Mouse (Mus musculus) hindbrain, embryonic 10.5 days (tissue): ENCODE measurements at regions not wholly inside any gene's neighbourhood (a gene's known extent, or its start where the extent isn't known, plus 50 kb on each side); places are given as distances from the start of the nearest gene placed in this dataset.

Experiments
- DNase-seq: peaks from one replicate; pipeline ENCODE4 v3.0.0-alpha.2; 2017; ENCODE audit warnings: low spot score
- H3K27ac ChIP-seq: fragments of 300-500 bp; sonication (generic); 2 replicates; pipeline ENCODE4 v1.5.1; 2016; ENCODE audit warnings: mild to moderate bottlenecking, moderate library complexity
- H3K27me3 ChIP-seq: fragments of 300-500 bp; sonication (generic); 2 replicates; pipeline ENCODE4 v1.6.1; 2016; ENCODE audit warnings: mild to moderate bottlenecking; ENCODE audit not compliant: poor library complexity, insufficient read depth, severe bottlenecking
- H3K36me3 ChIP-seq: fragments of 300-500 bp; sonication (generic); 2 replicates; pipeline ENCODE4 v1.6.1; 2016; ENCODE audit warnings: mild to moderate bottlenecking, moderate library complexity
- H3K4me1 ChIP-seq: fragments of 300-500 bp; sonication (generic); replicated peaks from 2 replicates; pipeline ENCODE4 v1.6.1; 2016; ENCODE audit warnings: mild to moderate bottlenecking
- H3K4me3 ChIP-seq: fragments of 300-500 bp; sonication (generic); 2 replicates; pipeline ENCODE4 v1.5.1; 2016; ENCODE audit warnings: mild to moderate bottlenecking, moderate library complexity
- H3K9me3 ChIP-seq: fragments of 300-500 bp; sonication (generic); 2 replicates; pipeline ENCODE4 v1.6.1; 2016; ENCODE audit warnings: mild to moderate bottlenecking, moderate library complexity
- WGBS: fragments of 180-500 bp; shearing (Covaris S2); methylation state at CpG from one replicate; pipeline ENCODE4 v1.1.7; 2016; 5-methylcytosine and 5-hydroxymethylcytosine counted together

DNA sequence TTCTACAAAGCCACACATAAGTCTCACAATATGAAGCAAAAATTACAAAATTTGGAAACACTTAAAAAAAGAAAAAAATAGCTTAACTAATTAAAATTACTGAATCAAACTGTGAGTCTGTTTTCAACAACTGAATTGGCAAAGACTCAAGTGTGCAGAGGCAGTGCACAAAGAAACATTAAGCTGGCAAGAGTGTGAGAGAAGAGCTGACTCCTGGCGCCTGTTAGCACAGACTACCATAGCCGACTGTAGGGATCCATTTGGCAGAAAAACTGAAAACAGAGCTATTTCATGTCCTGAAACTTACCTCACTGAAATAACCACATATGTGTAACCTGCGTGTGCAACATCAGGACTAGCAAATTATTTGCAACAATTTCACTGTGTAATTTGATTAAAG, 746.4 kb upstream of the Cypt12 start:
- Histone ChIP-seq H3K4me3 (no peak overlapping the region), H3K36me3 (no peaks in the 10 kb centered on the region), H3K27ac (no peak overlapping the region), H3K4me1 (no peaks in the 10 kb centered on the region), H3K27me3 (no peaks in the 10 kb centered on the region), H3K9me3 (no peaks in the 10 kb centered on the region)
- DNase-seq: no peak
- 90% methylated on average over 3 of the region's 3 CpGs for WGBS

DNA sequence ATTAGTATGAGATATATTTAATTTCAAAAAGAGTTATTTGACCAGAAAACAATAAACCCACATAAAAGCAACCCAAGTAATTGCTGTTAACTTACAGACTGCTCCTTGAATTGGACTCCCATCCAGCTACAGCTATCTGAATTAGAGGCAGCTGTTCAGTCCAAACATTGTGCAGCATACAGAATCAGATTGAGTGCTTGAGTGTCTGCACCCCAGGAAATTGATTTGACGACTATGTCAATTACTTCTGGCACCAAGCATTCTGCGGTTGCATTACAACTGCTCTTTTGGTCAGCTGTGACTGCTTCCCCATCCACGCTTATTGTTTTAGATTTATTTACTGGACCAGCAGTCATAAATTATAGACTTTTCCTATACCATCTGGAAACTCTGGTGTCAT, 734.2 kb upstream of the Cypt12 start:
- Histone ChIP-seq H3K36me3 (no peaks in the 10 kb centered on the region), H3K4me1 (no peaks in the 10 kb centered on the region), H3K9me3 (no peaks in the 10 kb centered on the region), H3K27me3 (no peaks in the 10 kb centered on the region), H3K27ac (no peak overlapping the region), H3K4me3 (no peak overlapping the region)
- 77% methylated on average over 3 of the region's 3 CpGs for WGBS
- DNase-seq: no peak

DNA sequence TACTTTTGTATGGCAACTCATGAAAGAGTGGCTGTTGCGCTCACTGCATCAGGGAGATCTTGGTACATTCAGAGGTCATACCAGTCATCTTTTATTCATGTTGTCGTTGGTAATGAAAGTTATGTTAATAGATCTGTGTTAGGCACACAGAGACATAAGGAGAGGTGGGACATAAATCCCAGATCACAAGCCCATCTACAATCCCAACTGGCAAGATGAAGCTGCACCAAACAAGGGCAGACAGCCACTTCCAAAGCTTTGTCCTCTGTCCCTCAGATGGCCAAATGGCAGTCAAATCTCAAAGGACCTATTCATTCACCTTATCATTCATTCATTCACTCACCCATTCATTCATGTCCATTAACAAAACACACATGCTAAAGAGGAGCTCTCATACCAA, 731.4 kb upstream of the Cypt12 start:
- no peaks in the 10 kb centered on the region for H3K36me3 ChIP-seq
- H3K9me3 ChIP-seq: no peaks in the 10 kb centered on the region
- no peak overlapping the region for H3K4me3 ChIP-seq
- no peak overlapping the region for H3K27ac ChIP-seq
- H3K4me1 ChIP-seq: no peaks in the 10 kb centered on the region
- WGBS: 65% methylated on average over 2 of the region's 2 CpGs
- no peaks in the 10 kb centered on the region for H3K27me3 ChIP-seq
- DNase-seq: no peak

DNA sequence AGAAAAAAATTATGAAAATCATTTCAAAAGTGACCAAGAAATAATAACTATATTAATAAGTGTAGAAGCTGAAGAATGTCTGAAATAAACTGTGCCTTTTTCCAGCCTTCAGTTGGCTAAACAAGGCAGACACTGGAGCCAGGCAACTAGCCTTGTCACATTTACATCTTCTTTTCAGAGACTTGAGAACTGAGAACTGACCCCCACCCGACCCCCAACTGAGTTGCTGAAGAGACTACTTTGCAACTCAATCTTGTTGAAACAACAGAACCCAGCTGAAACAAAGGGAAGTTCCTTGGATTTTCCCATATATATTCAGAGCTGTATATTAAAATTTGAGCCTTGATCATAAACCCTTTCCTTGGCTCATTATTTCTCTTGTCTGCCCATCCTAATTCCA, 709.8 kb upstream of the Cypt12 start:
- WGBS: 7% methylated on average over 1 of the region's 1 CpGs
- DNase-seq: peak; percentile 9
- H3K27me3 ChIP-seq: no peaks in the 10 kb centered on the region
- H3K4me1 ChIP-seq: 0 out of 2 replicates have a peak, but pooled peaks cover 4% of the 10 kb centered on the region
- H3K9me3 ChIP-seq: no peaks in the 10 kb centered on the region
- no peaks in the 10 kb centered on the region for H3K36me3 ChIP-seq
- H3K27ac ChIP-seq: no peak overlapping the region
- H3K4me3 ChIP-seq: no peak overlapping the region

GRCm38 (mm10) chr3:17258397-17258796, 689.8 kb upstream of the Cypt12 start:
- no peak overlapping the region for H3K27ac ChIP-seq
- DNase-seq: no peak
- H3K27me3 ChIP-seq: no peaks in the 10 kb centered on the region
- H3K4me1 ChIP-seq: no peaks in the 10 kb centered on the region
- no peaks in the 10 kb centered on the region for H3K9me3 ChIP-seq
- no peak overlapping the region for H3K4me3 ChIP-seq
- H3K36me3 ChIP-seq: no peaks in the 10 kb centered on the region

GRCm38 (mm10) chr3:17259093-17259492, 689.1 kb upstream of the Cypt12 start:
- H3K4me3 ChIP-seq: no peak overlapping the region
- no peaks in the 10 kb centered on the region for H3K9me3 ChIP-seq
- no peak overlapping the region for H3K27ac ChIP-seq
- H3K36me3 ChIP-seq: no peaks in the 10 kb centered on the region
- DNase-seq: no peak
- H3K4me1 ChIP-seq: no peaks in the 10 kb centered on the region
- no peaks in the 10 kb centered on the region for H3K27me3 ChIP-seq
- WGBS: 76% methylated on average over 3 of the region's 3 CpGs

- Histone ChIP-seq H3K4me3 (no peak overlapping the region), H3K27me3 (no peaks in the 10 kb centered on the region), H3K27ac (no peak overlapping the region), H3K4me1 (no peaks in the 10 kb centered on the region), H3K36me3 (no peaks in the 10 kb centered on the region), H3K9me3 (no peaks in the 10 kb centered on the region)
- no peak for DNase-seq
- WGBS: 75% methylated on average over 6 of the region's 6 CpGs
These were observed 667.0 kb upstream of the Cypt12 start for GRCm38 (mm10) chr3:17281231-17281630.

DNA sequence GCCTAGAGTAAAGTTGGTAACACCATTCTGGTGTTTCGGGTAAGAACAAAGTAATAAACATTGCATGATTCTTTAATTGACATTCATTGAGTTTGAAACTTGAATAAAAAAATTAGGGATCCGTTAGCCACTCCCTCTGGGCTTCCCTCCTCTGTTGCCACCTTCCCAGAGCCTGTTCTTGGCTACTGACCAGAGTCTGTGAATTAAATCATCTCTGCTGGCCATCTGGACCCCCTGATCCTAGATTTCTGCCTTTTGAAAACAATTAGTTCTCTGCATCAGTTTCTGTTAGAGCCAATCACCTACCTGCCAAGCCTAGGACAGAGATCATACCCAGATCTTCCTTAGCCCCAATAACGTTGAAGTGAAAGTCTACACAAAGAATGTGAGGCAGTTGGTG, 665.3 kb upstream of the Cypt12 start:
- 89% methylated on average over 3 of the region's 3 CpGs for WGBS
- H3K27ac ChIP-seq: no peak overlapping the region
- no peak for DNase-seq
- H3K36me3 ChIP-seq: no peaks in the 10 kb centered on the region
- H3K4me3 ChIP-seq: no peak overlapping the region
- H3K9me3 ChIP-seq: no peaks in the 10 kb centered on the region
- H3K4me1 ChIP-seq: no peaks in the 10 kb centered on the region
- H3K27me3 ChIP-seq: no peaks in the 10 kb centered on the region

DNA sequence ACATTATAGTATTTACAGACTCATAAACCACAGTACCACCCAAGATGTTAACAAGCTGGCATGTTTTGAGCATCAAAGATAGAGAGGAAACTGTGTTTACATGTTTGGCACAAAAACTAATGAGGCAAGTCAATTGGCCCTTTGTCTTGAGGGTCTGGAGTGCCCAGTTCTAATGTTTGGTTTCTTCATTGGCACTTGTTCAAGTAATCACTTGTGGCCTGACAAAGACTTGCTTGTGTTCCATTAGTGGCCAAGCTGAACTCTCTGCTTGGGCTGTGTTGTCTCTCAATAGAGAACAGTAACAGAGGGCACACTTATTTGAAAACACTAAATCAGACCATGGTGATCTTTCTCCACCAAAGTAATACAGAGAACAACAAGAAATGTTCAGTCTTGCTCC, 630.7 kb upstream of the Cypt12 start:
- no peak for DNase-seq
- Histone ChIP-seq H3K36me3 (no peaks in the 10 kb centered on the region), H3K4me3 (no peak overlapping the region), H3K9me3 (no peaks in the 10 kb centered on the region), H3K27me3 (no peaks in the 10 kb centered on the region), H3K27ac (no peak overlapping the region), H3K4me1 (peaks cover 6% of the 10 kb centered on the region)

DNA sequence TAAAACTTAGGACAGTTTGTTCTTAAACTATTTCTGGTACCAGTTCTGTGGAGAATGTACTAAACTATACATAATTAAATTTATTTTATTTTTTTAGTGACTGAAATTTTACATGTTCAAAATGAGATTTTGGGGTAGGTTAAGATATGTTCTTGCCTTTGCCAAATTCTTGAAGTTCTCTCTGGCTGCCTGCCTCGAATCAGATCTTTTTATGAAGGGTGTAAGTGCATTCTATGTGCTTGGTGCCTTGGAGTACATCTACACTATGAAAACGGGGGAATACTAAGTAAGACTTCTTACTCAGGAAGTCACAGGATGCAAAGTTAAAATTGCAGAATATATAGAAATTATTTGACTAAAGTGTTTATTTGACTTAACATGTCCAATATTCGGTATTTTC, 629.8 kb upstream of the Cypt12 start:
- 84% methylated on average over 3 of the region's 3 CpGs for WGBS
- H3K4me1 ChIP-seq: peaks cover 6% of the 10 kb centered on the region
- H3K27me3 ChIP-seq: no peaks in the 10 kb centered on the region
- no peak overlapping the region for H3K4me3 ChIP-seq
- H3K36me3 ChIP-seq: no peaks in the 10 kb centered on the region
- H3K9me3 ChIP-seq: no peaks in the 10 kb centered on the region
- no peak overlapping the region for H3K27ac ChIP-seq
- no peak for DNase-seq

GRCm38 (mm10) chr3:17319213-17319612, 629.0 kb upstream of the Cypt12 start:
- H3K27me3 ChIP-seq: no peaks in the 10 kb centered on the region
- WGBS: 9% methylated on average over 9 of the region's 9 CpGs
- DNase-seq: peak; percentile 68
- peak overlapping the region; percentile 47 for H3K27ac ChIP-seq
- H3K9me3 ChIP-seq: no peaks in the 10 kb centered on the region
- H3K4me3 ChIP-seq: 0 out of 2 replicates have a peak overlapping the region, but pooled peaks have one; percentile 11
- H3K36me3 ChIP-seq: no peaks in the 10 kb centered on the region
- H3K4me1 ChIP-seq: peaks cover 6% of the 10 kb centered on the region

DNA sequence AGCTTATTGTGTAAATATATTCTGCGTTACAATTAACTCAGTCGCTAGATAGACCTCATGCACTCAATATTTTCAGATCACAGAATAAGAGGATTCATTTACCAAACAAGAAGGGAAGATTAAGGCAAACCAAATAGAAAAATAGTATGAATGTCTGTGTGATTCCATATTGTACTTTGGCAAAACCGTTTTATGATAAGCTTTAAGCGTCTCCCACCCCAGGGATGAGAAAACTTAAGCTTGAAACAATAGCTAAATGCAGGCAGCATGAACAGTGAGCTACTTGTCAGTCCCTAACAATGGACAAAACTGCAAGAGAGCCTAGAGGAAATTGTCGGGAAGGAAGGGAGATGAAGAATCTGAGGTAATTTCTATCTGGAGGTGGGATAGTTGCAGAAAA, 628.3 kb upstream of the Cypt12 start:
- Histone ChIP-seq H3K9me3 (no peaks in the 10 kb centered on the region), H3K27me3 (no peaks in the 10 kb centered on the region), H3K27ac (no peak overlapping the region), H3K36me3 (no peaks in the 10 kb centered on the region), H3K4me3 (no peak overlapping the region), H3K4me1 (peaks cover 6% of the 10 kb centered on the region)
- WGBS: 62% methylated on average over 5 of the region's 5 CpGs
- no peak for DNase-seq

DNA sequence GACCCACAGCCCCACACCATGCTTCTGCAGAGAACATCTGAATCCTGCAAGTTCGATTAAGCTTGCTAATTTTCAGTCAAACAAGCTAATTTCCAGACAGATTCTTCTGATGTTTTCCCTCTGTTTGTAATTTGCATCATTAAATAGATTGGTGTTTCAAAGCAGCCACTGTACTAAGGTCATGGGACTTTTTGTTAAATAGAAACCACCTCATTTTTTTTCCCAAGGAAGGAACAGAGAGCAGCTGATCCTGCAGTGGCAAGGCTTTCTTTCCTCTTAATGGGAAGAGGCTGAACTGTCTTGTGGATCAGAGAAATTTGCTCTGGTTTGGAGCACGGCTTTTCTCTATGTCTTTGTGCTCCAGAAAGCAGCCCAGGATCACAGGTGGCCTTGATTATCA, 625.9 kb upstream of the Cypt12 start:
- Histone ChIP-seq H3K27ac (no peak overlapping the region), H3K9me3 (no peaks in the 10 kb centered on the region), H3K4me3 (no peak overlapping the region), H3K27me3 (no peaks in the 10 kb centered on the region), H3K36me3 (no peaks in the 10 kb centered on the region), H3K4me1 (peaks cover 6% of the 10 kb centered on the region)
- 48% methylated on average over 2 of the region's 2 CpGs for WGBS
- DNase-seq: no peak

GRCm38 (mm10) chr3:17324816-17325215, 623.4 kb upstream of the Cypt12 start:
- no peaks in the 10 kb centered on the region for H3K27me3 ChIP-seq
- WGBS: 83% methylated on average over 7 of the region's 7 CpGs
- no peaks in the 10 kb centered on the region for H3K4me1 ChIP-seq
- no peaks in the 10 kb centered on the region for H3K36me3 ChIP-seq
- H3K9me3 ChIP-seq: no peaks in the 10 kb centered on the region
- H3K27ac ChIP-seq: no peak overlapping the region
- no peak overlapping the region for H3K4me3 ChIP-seq
- DNase-seq: no peak
